Mouse (Mus musculus) embryo, embryonic 11 days (tissue): ENCODE measurements around the gene Tmem165.

ENCODE experiments used
- DNase-seq: peaks from one replicate; pipeline ENCODE4 v3.0.0-alpha.2; 2015

The Tmem165 gene

GRCm38 (mm10) chr5:76175051-76175450 is 8.6 kb upstream of the Tmem165 start:
- DNase-seq: no peak

DNA sequence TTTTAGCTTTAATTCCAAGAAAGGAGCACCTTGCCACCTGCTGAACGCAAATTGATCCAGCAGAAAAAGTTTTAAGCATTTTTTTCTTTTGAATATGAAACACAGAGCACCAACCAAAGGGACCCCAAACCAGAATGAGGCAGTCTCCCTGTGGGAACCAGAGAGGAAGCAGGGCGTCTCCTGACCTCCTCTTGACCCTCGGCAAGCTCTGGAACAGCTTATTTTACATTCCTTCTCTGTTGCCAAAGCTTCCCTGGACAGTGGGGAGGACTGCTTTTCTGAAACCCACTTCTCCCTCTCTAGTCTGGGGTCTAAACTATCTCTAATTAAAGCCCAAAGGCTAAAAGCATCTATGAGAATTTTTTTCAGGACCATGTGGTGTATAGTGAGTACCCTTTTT is 7.3 kb upstream of the Tmem165 start:
- peak; percentile 39 for DNase-seq

GRCm38 (mm10) chr5:76176841-76177240 is 6.8 kb upstream of the Tmem165 start:
- DNase-seq: peak; percentile 21

GRCm38 (mm10) chr5:76177664-76178063 is 6.0 kb upstream of the Tmem165 start:
- no peak for DNase-seq

GRCm38 (mm10) chr5:76179171-76179570 is 4.5 kb upstream of the Tmem165 start:
- DNase-seq: no peak

GRCm38 (mm10) chr5:76179791-76180190 is 3.9 kb upstream of the Tmem165 start:
- DNase-seq: no peak

DNA sequence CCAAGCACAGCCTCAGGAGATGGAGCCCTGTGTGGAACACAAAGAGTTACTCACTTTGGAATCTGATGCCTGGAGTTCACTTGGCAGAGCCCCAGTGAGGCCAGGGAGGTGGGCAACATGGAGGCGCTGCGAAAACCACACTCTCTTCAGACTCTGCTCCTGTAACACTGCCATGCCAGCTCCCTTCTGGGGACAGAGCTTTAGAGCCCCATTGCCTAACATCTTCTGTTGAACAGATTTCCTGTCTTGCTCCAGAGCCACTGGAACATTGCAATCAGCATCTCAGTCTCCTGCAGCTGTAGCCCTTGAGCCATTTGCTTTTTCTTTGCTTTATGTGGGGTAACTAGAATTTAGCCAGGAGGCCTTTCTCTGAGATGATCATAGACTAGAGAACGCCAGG is 1.4 kb upstream of the Tmem165 start:
- DNase-seq: no peak

GRCm38 (mm10) chr5:76183043-76183749 is 484 bp upstream of the Tmem165 start:
- no peak for DNase-seq

DNA sequence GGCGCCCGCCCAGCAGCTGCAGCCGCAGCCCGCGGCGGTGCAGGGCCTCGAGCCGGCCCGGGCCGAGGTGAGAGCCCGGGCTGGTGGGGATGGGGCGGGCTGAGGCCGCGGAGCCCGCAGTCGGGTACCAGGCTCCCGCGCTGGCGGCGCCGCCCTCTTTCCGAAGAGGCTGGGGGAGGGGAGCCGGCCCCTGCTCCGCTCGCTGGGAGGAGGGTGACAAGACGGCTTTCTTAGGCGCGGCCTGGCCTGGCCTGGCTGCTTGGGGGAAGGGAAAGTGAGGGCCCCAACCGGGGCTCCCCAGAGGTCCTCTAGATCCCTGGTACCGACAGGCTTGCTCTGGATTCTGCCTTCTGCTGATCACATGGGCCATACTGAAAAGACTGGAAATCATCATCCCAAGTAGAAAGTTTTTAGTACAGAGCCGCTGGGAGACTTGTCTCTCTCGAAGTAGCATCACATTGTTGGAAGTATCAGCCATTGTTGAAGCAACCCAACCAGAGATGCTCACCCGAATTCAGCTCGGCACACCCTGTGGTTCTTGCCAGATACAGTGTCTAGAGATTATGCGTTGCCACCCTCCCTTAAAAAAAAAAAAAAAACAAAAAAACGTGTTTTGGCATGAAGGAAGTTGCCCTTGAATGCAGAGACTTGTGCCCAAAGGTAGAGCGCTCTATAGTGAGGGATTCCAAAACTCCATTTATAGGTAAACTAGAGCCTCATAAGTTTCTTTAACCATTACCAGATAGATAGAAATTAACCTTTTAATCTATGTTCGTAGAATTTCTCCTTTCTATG is 803 bp downstream of the Tmem165 start:
- DNase-seq: peak; percentile 90

DNA sequence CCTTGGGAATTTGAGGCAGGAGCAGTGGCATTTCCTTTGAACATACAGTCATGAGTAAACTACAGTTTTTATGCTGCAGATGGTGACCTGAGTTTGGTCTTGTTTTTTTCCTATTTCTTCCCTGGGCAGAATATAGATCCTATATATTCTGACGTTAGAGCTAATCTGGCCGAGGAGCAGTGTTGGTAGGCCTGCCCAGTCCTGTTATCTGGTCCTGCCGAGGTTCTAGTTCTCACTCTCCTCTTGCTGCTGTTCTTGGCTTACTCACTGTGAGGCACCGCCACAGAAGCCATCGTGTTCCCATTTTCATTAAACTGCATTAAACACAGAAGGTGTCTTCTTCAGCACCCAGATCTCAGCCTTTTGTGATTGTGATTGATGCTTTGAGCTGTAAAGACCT is 4.2 kb downstream of the Tmem165 start:
- DNase-seq: no peak

GRCm38 (mm10) chr5:76190609-76191008 is 6.9 kb downstream of the Tmem165 start:
- DNase-seq: no peak

DNA sequence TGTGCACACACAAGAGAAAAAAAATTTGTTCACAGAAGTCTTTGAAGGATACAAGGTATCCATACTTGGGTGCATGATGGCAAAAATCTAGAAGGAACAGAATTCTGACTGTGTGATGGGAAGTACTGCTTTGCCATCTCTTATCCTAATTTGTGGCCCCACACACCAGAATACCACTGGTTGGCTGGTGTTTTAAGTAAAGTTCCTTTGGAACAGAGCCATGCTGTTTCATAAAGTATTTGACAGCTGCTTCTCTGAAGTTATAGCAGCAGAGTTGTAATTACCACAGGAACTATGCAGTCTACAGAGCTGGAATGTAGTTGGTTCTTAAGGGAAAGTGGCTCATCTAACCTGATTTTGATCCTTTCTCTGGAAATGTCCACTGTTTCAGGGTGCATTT is 9.4 kb downstream of the Tmem165 start:
- no peak for DNase-seq

- DNase-seq: no peak
These were observed 10.8 kb downstream of the Tmem165 start for GRCm38 (mm10) chr5:76194377-76194945.

GRCm38 (mm10) chr5:76199346-76199745 is 15.7 kb downstream of the Tmem165 start:
- DNase-seq: no peak

- no peak for DNase-seq
These were observed 19.5 kb downstream of the Tmem165 start for GRCm38 (mm10) chr5:76203171-76203570.

- no peak for DNase-seq
These were observed 22.2 kb downstream of the Tmem165 start for GRCm38 (mm10) chr5:76205886-76206285.

GRCm38 (mm10) chr5:76208066-76208465 is 24.4 kb downstream of the Tmem165 start:
- DNase-seq: no peak

DNA sequence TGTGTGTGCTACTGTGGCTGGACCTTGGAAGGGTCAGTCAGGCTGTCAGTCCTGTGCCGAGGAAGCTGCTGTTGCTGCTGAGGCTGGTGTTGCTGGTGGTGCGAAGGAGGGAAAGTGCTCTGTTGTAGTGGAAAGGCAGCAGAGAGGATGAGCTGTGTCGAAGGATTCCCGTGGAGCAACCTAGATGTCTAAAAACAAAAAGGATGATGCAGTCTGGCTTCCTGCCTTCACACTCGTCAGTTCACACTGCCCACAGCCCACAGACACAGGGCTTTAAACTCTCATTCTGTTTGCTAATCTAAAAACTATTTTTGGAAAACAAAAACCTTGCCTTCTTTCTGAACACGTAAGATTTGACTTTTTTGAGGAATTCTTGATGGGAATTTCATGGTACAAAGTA is 33.0 kb downstream of the Tmem165 start:
- DNase-seq: no peak

DNA sequence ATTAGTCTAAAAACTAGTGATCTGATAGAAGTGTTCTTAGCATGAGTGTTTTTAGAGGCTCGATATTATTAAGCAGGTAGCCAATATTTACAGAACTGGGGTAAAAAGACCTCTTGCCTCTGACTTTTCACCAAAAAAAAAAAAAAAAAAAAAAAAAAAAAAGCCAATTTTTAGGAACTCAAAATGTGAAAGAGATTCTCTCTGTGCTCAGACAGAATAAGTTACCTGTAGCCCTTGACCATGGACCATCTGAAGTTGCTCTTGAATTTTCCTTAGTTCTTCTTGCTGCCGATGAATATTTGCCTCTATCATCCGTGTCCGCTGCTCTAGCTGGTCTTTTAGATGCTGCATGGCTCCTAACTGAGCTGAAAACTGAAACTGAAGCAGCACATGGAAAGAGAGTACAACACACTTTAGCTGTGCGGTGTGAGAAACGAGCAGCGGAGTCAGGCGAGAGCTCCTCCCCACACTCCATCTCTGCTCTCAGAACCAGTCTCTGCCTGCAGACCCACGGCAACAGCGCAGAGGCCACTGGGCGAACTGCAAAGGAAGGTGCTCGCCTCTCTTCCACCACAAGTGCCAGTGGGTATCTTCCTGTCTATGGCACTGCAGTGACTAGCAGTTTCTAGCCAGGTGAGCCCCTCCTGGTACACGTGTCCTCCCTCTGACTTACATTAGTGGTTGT is 47.6 kb downstream of the Tmem165 start:
- DNase-seq: no peak

- no peak for DNase-seq
These were observed 59.6 kb downstream of the Tmem165 start for GRCm38 (mm10) chr5:76243274-76243673.

GRCm38 (mm10) chr5:76243929-76244328 is 60.2 kb downstream of the Tmem165 start:
- no peak for DNase-seq

- DNase-seq: no peak
These were observed 60.8 kb downstream of the Tmem165 start for GRCm38 (mm10) chr5:76244430-76244829.

DNA sequence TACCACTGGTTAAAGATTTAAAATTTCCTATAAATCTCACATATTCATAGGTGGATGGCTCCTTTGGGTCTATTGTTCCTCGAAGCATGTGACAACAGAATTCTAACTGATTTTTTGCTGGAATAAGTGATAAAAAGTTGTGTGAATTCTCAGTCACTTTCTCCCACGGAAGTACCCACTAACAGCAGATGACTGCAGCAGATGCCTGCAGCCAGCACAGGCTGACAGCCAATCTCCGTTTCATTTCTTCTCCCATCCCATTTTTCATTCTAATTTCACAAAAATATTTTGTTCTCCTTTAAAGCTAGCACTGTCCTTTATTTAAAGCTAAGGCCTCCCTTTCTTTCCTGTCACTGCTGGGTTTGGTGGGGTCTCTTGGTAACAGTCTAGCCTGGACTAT is 61.7 kb downstream of the Tmem165 start:
- DNase-seq: no peak

GRCm38 (mm10) chr5:76246539-76246938 is 62.9 kb downstream of the Tmem165 start:
- DNase-seq: no peak
